ENCODE assay signal across 9 mouse cellular contexts in genomic region chr16:59639102-59639691, GRCm38 (mm10). TPM values are rescaled to one million over a fixed set of nuclear protein-coding genes. Genes with fewer than 3 reads are reported as not detected.
DNase-seq lines count a peak whose midpoint lies in the region; ATAC-seq and TF ChIP-seq lines count a peak whose summit lies in the region.
"Had no signal": no experiment of that assay in that cellular context is flagged by ENCODE, and none has a peak within 500 bp of the region (broad histone marks: within the 10 kb centered on the region; RNA-seq: fewer than 3 reads in every experiment).

Gene Arl6, minus strand, starts transcription at chr16:59639391.

- peak within 1 kb of the TSS; percentile 82 for H3K27ac ChIP-seq in bone marrow, adult 2 months (ENCODE audit: control insufficient read depth, insufficient read depth, low read depth, low read length, poor library complexity)
- peak within 1 kb of the TSS; percentile 99 for H3K27ac ChIP-seq in embryonic facial prominence, embryonic 14.5 days (replicated peaks; ENCODE audit: low read depth, low read length)
- peak within 1 kb of the TSS; percentile 96 for H3K27ac ChIP-seq in limb, embryonic 10.5 days
- H3K27ac ChIP-seq in midbrain, embryonic 12.5 days (replicated peaks): peak within 1 kb of the TSS; percentile 99

- DNase-seq in 3134 (ENCODE audit: extremely low read depth, insufficient read length, low spot score): peak; percentile 96
- peak; percentile 97 for DNase-seq in embryonic facial prominence, embryonic 14.5 days (ENCODE audit: low spot score)
- DNase-seq in heart, adult 18-20 months: peak; percentile 94 to 95
- DNase-seq in kidney, adult 18-20 months: peak; percentile 96
- peak; percentile 98 for DNase-seq in limb, embryonic 10.5 days (ENCODE audit: low spot score)
- DNase-seq in skeletal muscle tissue, adult 2 months (ENCODE audit: low read depth, low spot score): peak; percentile 90

- peak within 1 kb of the TSS; percentile 70 for H3K4me2 ChIP-seq in embryonic facial prominence, embryonic 14.5 days (ENCODE audit: low read depth, low read length)
- peak within 1 kb of the TSS; percentile 66 for H3K4me2 ChIP-seq in midbrain, embryonic 12.5 days (replicated peaks)

- peak within 1 kb of the TSS; percentile 82 for H3K9ac ChIP-seq in embryonic facial prominence, embryonic 14.5 days (ENCODE audit: low read depth, low read length)
- H3K9ac ChIP-seq in midbrain, embryonic 12.5 days (replicated peaks): peak within 1 kb of the TSS; percentile 71

- TF ChIP-seq CTCF in bone marrow, adult 2 months (IDR thresholded peaks at IDR 0.05; ENCODE audit: control insufficient read depth, insufficient read depth, low read length): no peak

- no peaks in the 10 kb centered on the region; the same call in 1 of the 2 replicates for H3K4me1 ChIP-seq in bone marrow, adult 2 months (ENCODE audit: control insufficient read depth, insufficient read depth, low read length)
- H3K4me1 ChIP-seq in embryonic facial prominence, embryonic 14.5 days (ENCODE audit: control insufficient read depth, insufficient read depth, low read length): no peaks in the 10 kb centered on the region
- H3K4me1 ChIP-seq in limb, embryonic 10.5 days: peaks cover 8% of the 10 kb centered on the region; the same call in 1 of the 2 replicates
- H3K4me1 ChIP-seq in midbrain, embryonic 12.5 days: no peaks in the 10 kb centered on the region

- H3K4me3 ChIP-seq in bone marrow, adult 2 months (replicated peaks; ENCODE audit: control insufficient read depth, low read depth, low read length): peak within 1 kb of the TSS; percentile 76
- peak within 1 kb of the TSS; percentile 71 for H3K4me3 ChIP-seq in embryonic facial prominence, embryonic 14.5 days (ENCODE audit: low read depth, low read length)
- peak within 1 kb of the TSS; percentile 76 for H3K4me3 ChIP-seq in limb, embryonic 10.5 days
- H3K4me3 ChIP-seq in midbrain, embryonic 12.5 days: peak within 1 kb of the TSS; percentile 75

- H3K9me3 ChIP-seq in embryonic facial prominence, embryonic 14.5 days (ENCODE audit: control insufficient read depth, low read length): no peaks in the 10 kb centered on the region
- no peaks in the 10 kb centered on the region for H3K9me3 ChIP-seq in limb, embryonic 10.5 days (replicated peaks)
- no peaks in the 10 kb centered on the region for H3K9me3 ChIP-seq in midbrain, embryonic 12.5 days

- no peaks in the 10 kb centered on the region for H3K36me3 ChIP-seq in embryonic facial prominence, embryonic 14.5 days (ENCODE audit: control insufficient read depth, insufficient read depth, low read length)
- H3K36me3 ChIP-seq in limb, embryonic 10.5 days: no peaks in the 10 kb centered on the region; the same call in 1 of the 2 replicates
- no peaks in the 10 kb centered on the region; the same call in 1 of the 2 replicates for H3K36me3 ChIP-seq in midbrain, embryonic 12.5 days

- ATAC-seq in embryonic facial prominence, embryonic 14.5 days (ENCODE audit: low read depth): peak; percentile 97
- ATAC-seq in midbrain, embryonic 12.5 days (ENCODE audit: low FRiP score, low read depth): peak; percentile 98

- H3K27me3 ChIP-seq in embryonic facial prominence, embryonic 14.5 days (replicated peaks; ENCODE audit: control insufficient read depth, insufficient read depth, low read length): no peaks in the 10 kb centered on the region
- no peaks in the 10 kb centered on the region; the same call in 1 of the 2 replicates for H3K27me3 ChIP-seq in limb, embryonic 10.5 days (ENCODE audit: low read depth, poor library complexity, severe bottlenecking)
- H3K27me3 ChIP-seq in midbrain, embryonic 12.5 days: no peaks in the 10 kb centered on the region
- H3K27me3 ChIP-seq: CH12.LX had no signal

- under 1% methylated on average over 46 of the region's 46 CpGs for WGBS in bone marrow, adult 2 months
- under 1% methylated on average over 41 of the region's 46 CpGs for WGBS in embryonic facial prominence, embryonic 14.5 days
- under 1% methylated on average over 46 of the region's 46 CpGs for WGBS in limb, embryonic 10.5 days
- under 1% methylated on average over 46 of the region's 46 CpGs for WGBS in midbrain, embryonic 12.5 days

- TF ChIP-seq POLR2A in bone marrow, adult 2 months (IDR thresholded peaks at IDR 0.05; ENCODE audit: borderline replicate concordance, control insufficient read depth, low read depth, low read length): 0 out of 2 replicates have a peak, but pooled peaks have one; percentile 14

RNA-seq across cellular contexts. Expression of gene Arl6, which starts in this region (rescaled TPM):
- 3.4 and 4.1 TPM in 2 replicates for polyA plus RNA-seq in bone marrow, adult 2 months (2011; ENCODE audit: insufficient read depth, insufficient read length, low replicate concordance, missing spikeins)
- polyA plus RNA-seq in embryonic facial prominence, embryonic 14.5 days (2014; fragmentation: Nextera tagmentation; extraction: Ambion mirVana): 30.3 and 31.6 TPM in 2 replicates
- 1 to 10 TPM; 3.0 to 4.0 TPM for total RNA-seq in heart, adult 18-20 months (2021)
- 41.3 and 42.4 TPM in 2 replicates for polyA plus RNA-seq in limb, embryonic 10.5 days (2016; fragmentation: Nextera tagmentation; extraction: Ambion mirVana)
- polyA plus RNA-seq in midbrain, embryonic 12.5 days (2016; fragmentation: Nextera tagmentation; extraction: Ambion mirVana): 49.3 and 50.1 TPM in 2 replicates

Comparison
In these comparisons a context has a peak if more than half of its experiments do, and no peak if none do; other contexts are left out.
1. Peak in every context shown above with its lines: DNase-seq, ATAC-seq, H3K4me3 ChIP-seq and H3K27ac ChIP-seq.